Mouse (Mus musculus) kidney, postnatal 25 days (tissue): ENCODE measurements at regions not wholly inside any gene's neighbourhood (a gene's known extent, or its start where the extent isn't known, plus 50 kb on each side); places are given as distances from the start of the nearest gene placed in this dataset.
"Not testable (repeated sequence)": the region's sequence is repeated elsewhere in the genome, so short reads cannot be mapped to it uniquely, and the experiment has no call there.

Experiments used
- DNase-seq, 2 experiments: peaks; one replicate each; pipeline ENCODE4 v3.0.0; 2021; ENCODE audit warnings: mixed read lengths in 2 of 2

DNA sequence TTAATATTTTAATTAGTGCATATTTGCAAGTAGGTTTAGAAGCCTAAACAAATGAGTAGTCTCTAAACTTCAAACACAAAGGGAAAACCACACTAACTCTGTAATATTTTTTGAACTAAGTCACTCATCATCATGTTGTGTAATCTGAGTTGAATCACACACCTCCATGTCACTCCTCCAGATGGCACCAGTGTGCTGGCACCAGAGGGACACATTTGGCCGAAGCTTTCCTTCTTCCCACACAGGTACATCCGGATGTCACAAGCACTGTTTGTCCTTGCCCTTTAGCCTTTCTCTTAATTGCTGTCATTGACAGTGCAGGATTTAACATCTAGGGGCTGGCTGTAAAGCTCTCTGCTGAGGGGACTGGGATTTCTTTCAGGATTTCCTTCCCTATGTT lies 256.7 kb upstream of the Ccdc54 start:
- DNase-seq = no peak

DNA sequence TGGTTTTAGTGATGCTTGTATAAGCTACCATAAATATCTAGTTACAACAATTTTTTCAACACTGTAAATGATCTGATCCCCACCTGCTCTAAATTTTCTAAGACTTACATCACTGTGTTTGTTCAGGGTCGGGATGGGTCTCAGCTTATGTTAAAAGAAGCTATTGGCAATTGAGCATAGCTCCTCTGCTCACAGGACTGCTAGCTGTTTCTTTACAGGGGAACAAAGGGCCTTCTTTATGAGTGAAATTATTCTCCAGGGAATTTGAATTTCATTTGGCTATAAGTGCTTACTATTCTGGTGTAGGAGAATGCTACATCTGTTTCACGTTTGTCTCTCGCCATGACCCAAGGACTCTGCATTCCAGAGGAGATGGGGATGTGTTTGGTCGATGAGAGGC lies 255.6 kb upstream of the Ccdc54 start:
- no peak for DNase-seq

GRCm38 (mm10) chr16:50841677-50842580 lies 251.0 kb upstream of the Ccdc54 start:
- DNase-seq = peak; percentile 67 to 74

DNA sequence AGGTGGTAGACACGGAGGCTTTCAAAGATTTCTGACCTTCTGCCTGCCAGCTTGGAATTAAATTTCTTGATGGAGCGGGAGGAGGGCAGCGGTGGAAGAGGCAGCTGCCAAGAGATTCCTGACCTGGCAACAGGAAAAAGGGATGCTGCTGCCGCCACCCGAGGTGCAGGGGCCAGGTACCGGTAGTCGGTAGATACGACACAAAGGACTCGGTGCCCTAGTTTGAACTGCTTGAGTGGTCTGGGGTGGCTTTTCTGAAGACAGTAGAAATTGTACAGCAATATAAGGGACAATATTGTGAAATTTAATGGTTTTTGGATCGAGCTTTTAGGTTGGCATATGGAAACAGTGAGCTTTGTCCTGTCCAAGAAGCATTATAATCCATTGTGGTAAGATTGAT lies 250.3 kb upstream of the Ccdc54 start:
- no peak for DNase-seq

DNA sequence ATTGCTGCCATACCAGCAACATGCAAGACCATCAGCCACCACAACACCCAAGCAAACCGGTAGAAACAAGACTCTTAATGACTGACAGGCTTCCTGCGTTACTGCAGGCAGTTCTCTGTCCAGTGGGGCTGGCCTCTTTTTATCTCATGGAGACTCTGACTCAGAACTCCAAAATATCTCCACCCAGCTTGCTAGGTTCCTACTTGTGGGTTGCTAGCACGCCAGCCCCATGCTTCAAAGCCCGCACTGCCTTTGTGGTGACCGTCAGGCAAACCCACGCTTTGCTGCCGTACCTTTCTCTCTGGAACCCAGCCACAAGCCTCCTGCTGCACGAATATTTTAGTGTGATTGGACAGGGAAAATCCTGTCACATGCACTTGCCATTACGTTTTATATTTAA lies 248.7 kb upstream of the Ccdc54 start:
- no peak for DNase-seq

DNA sequence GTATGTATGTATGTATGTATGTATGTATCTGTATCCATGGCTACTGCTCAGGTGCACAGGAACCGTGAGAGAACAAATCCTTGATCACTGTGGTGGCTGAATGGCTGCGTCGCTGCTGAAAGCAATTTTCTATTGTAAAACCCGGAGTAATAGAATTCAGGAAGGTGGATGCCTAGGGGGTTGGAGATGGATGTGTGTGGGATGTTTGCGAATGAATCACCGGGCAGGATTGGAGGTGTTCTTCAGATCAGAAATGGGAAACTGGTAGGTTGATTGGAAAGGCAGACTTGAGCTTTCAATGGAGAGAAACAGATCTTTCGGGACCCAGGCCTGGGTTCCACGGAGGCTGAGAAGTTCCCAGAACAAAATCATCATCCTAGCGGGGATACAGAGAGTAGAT lies 246.5 kb upstream of the Ccdc54 start:
- DNase-seq = no peak

- no peak for DNase-seq
Measured at GRCm38 (mm10) chr16:50836457-50836856, 245.5 kb upstream of the Ccdc54 start.

- DNase-seq = no peak
Measured at GRCm38 (mm10) chr16:50833357-50833756, 242.4 kb upstream of the Ccdc54 start.

GRCm38 (mm10) chr16:50822352-50822751 lies 231.4 kb upstream of the Ccdc54 start:
- no peak for DNase-seq

- no peak for DNase-seq
Measured at GRCm38 (mm10) chr16:50814626-50815025, 223.7 kb upstream of the Ccdc54 start.

DNA sequence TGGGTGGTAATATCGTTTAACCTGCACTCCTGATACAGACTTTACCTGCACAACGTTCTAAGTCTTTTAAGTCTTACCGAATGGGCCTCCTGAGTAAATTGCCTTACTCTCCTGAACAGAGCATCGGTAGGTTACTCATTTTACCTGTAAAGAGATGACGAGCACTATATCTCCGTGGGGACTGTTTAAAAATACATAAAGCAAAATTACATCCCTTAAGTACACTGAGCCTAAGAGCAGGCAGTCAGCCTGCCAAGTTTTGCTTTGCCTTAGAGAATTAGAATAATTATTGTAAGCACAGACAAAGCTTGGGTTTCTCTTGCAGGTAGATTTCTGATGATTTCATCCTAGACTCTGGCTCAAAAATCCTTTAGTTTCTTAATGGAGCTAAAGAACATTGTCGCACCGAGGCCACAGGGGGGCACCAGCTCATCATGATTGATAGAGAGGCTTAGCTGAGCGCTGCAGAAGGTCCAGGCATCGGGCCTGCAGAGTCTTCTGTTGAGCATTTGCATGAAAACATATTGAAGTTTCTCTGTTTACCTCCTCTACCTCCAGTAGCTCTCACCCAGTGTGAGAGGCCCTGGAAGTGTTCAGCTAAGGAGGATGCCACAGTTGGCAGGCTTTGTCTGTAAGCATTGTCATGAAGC lies 208.3 kb upstream of the Ccdc54 start:
- peak; percentile 54 to 57 for DNase-seq

- no peak for DNase-seq
Measured at GRCm38 (mm10) chr16:50798095-50798494, 207.1 kb upstream of the Ccdc54 start.

DNA sequence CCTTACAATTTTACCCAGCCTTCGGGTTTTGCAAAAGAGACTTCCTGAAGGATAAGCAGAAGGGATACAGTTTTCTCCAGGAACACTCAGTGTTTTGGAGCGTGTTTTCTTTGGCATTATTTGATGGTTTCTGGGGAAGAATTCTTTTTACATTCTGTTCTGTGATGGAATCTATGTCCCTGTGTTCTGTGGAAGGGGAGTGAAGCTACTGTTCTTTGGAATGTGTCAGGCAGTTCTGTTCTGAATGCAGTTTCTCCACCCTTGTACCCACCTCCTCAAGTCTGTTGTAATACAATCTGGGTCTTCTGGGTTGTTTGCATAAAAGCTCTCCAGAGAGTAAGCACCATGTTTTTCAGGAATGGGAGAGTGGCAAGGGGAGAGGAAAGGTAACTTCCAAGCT lies 202.0 kb upstream of the Ccdc54 start:
- no peak for DNase-seq

DNA sequence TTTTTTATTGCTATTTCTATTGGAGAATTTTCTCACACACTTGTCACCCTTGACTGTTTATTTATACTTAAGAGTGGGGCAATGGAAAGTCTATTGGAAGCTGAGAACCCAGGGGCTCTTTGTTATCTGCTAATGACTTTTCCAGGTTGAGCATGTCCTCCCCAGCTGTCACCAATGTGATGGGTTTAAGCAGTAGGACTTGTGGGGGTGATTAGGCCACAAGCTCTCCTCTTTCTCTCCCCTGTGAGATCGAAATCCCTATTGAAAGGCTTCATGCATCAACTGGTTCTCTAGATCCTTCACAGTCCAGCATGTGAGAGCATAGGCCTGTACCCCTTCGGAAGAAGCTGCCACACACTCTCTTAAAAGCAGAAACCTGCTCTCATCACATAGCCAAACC lies 201.6 kb upstream of the Ccdc54 start:
- DNase-seq = no peak

GRCm38 (mm10) chr16:50788702-50789101 lies 197.7 kb upstream of the Ccdc54 start:
- no peak for DNase-seq

GRCm38 (mm10) chr16:50786199-50786598 lies 195.2 kb upstream of the Ccdc54 start:
- no peak for DNase-seq

DNA sequence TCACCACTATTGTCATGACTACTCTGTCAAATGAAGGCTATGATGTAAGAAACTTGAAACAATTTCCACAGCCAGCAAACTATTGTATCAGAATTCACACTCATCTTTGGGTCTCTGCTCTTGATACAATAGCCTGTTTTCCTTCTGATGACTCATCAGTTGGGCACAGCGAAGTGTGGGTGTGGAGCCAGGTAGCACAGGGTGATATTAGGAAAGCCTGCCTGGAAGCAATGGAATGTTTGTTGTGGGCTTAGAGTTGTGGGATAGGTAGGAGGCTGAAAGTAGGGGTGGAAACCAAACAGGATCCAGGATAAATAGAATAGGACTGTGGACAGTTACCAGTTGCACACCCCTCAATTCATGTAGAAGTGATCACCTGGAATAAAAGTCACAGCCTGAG lies 194.4 kb upstream of the Ccdc54 start:
- DNase-seq = no peak

DNA sequence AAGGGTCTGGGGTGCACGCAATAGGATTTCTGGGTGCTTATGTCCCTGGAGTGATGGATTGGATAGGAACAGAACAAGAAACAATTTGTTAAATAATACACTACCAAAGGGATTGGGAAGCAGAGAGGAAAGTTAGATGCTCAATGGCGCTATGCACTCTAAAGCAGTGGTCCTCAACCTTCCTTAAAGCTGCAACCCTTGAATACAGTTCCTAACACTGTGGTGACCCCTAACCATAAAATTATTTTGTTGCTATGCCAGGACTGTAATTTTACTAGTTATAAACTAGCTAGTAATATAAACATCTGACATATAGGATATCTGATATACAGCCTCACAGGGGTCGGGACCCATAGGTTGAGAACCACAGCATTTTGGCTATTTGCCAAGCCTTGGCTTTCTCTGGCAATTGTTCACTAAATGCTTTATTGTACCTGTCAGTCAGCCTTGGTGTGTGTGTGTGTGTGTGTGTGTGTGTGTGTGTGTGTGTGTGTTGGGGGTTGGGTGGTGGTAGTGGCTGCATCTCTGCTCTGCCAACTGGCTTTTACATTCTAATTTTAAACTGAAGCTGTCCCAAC lies 193.8 kb upstream of the Ccdc54 start:
- no peak for DNase-seq

GRCm38 (mm10) chr16:50783784-50784650 lies 193.1 kb upstream of the Ccdc54 start:
- peak in 1 of 2 experiments; percentile 9 for DNase-seq

DNA sequence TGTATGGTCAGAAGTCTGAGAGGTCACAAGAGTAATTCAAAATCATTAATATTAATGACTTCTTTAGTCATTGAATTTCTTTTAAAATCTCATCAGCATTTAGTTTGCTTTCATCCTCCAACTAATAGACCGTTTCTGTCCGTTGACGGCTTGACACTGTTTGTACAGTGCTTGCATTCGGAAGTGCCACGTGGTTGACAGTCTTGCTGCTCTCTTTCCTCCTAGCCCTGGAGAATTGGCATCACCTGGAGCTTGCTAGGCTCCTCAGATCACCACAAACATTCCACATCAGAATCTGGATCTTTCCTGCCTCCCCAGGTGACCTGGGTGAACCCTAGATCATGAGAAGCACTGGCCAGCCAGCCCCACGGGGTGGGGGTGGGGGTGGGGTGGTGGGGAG lies 192.3 kb upstream of the Ccdc54 start:
- peak in 1 of 2 experiments; percentile 44 for DNase-seq

- no peak for DNase-seq
Measured at GRCm38 (mm10) chr16:50779030-50779784, 188.3 kb upstream of the Ccdc54 start.

GRCm38 (mm10) chr16:50774699-50775098 lies 183.7 kb upstream of the Ccdc54 start:
- DNase-seq = not testable (repeated sequence)
